Mouse (Mus musculus) megakaryocyte, embryonic 14.5 days (primary cell): ENCODE data around the gene Sulf2.

ENCODE experiments used
- FLI1 ChIP-seq: IDR thresholded peaks from 2 replicates; pipeline ENCODE4 v1.6.1; 2012; ENCODE audit warnings: low read length, inconsistent platforms, mixed read lengths
- GATA1 ChIP-seq: IDR thresholded peaks from 3 replicates; pipeline ENCODE4 v1.6.1; 2012; ENCODE audit warnings: mixed read lengths, low read length, inconsistent platforms, borderline replicate concordance

DNA sequence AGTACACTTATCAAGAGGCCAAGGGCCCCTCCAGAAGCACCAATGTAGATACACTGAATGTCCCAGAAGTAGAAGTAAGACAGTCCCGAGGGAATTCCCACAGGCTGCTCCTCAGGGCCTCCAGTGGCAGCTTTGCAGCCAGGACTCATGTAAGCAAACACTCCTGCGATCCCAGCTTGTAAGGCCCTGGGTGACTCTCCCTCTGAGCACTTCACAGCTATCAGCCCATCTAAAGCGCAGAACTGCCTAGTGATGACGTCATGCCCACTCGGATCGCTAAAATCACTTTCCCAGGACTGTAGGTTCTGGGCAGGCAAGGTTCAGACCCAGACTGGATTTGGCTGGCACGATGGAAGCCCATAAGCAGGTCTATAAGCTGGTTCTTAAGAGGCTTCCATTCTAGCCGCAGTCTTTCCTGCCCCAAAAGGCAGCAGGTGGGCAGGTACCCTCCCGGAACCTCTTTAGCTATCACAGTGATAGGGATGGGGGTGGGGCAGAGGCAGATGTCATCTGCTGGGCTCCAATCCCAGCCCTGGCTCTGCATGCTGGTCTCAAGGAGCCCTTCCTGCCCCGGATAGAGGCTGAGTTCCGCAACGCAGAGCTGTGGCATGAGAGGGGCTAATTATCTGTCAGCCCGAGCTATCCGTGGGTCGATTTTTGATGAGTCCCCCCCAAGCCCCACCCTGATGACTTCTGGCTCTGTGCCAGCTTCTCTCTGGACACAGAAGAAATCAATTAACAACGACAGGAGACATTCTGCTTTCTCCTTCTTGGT lies 19.6 kb downstream of the Sulf2 start:
- TF ChIP-seq GATA1 = no peak
- TF ChIP-seq FLI1 = no peak
